Mouse (Mus musculus) adrenal gland, adult 8-10 months (tissue): ENCODE measurements around the gene Cxcl5. TPM values are rescaled to one million over a fixed set of nuclear protein-coding genes. Genes with fewer than 3 reads are reported as not detected.

Experiments used
- DNase-seq: peaks from one replicate; pipeline ENCODE4 v3.0.0; 2022
- total RNA-seq, 4 experiments: library from RNA; stranded (reverse); gene quantifications; 2 replicates each; pipeline ENCODE4 v1.2.4; 2022

Cxcl5 gene
- total RNA-seq = not detected

DNA sequence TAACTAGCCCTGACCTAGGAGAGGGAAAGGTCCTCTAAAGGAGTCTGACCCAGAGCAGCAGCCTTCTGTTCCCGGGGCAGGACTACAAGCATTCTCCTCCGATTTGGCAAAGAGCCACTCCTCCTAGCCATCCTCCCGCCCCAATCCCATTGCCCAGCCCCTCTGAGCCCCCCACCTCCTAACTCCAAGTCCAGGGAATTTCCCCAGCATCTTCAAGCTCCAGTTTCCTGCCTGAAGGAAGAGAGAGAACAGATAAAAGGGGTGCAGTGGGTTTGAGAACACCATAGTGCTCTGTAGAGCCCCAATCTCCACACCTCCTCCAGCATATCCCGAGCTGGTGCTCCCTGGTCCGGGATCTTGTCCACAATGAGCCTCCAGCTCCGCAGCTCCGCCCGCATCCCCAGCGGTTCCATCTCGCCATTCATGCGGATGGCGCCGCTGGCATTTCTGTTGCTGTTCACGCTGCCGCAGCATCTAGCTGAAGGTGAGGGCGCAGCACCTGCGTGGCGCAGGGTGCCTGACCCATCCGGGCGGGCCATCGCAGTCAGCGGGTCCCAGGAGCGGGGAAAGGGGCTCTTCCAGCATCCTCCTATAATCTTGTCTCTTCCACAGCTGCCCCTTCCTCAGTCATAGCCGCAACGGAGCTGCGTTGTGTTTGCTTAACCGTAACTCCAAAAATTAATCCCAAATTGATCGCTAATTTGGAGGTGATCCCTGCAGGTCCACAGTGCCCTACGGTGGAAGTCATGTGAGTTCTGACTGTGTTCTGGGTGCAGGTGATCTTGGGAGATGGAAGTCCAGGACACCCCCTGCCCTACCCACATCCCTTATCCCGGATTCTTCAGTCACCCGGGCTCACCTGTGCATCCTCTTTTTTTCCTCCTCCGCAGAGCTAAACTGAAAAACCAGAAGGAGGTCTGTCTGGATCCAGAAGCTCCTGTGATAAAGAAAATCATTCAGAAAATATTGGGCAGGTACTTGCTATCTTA, at the start of gene Cxcl5:
TSS of gene Cxcl5 (plus strand) at position 284 of the 989 bp plus-strand sequence.
- no peak for DNase-seq

DNA sequence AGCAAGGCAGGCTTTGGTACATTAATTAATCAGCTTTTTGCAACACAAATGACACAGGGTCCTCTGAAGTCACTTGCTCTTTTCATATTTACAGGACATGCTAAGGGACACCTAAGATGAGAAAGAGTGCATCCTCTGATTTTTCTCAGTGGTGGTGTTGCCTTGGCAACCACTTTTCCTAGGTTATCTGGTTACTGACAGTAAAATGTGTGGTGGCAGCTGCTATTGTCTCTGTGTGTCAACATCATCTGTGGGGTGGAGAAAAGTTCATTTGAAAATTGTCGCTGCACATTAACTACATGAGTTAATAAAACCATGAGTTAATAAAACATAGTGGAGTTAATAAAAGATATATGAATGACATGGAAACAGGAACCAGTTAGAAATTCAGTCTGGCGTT, 47.8 kb upstream of the Cxcl5 start:
- DNase-seq = no peak

GRCm38 (mm10) chr5:90717937-90718336, 41.2 kb upstream of the Cxcl5 start:
- DNase-seq = no peak

- no peak for DNase-seq
Observed at GRCm38 (mm10) chr5:90722656-90723055, 36.5 kb upstream of the Cxcl5 start.

GRCm38 (mm10) chr5:90728254-90728653, 30.9 kb upstream of the Cxcl5 start:
- DNase-seq = no peak

- DNase-seq = no peak
Observed at GRCm38 (mm10) chr5:90731480-90731879, 27.7 kb upstream of the Cxcl5 start.

DNA sequence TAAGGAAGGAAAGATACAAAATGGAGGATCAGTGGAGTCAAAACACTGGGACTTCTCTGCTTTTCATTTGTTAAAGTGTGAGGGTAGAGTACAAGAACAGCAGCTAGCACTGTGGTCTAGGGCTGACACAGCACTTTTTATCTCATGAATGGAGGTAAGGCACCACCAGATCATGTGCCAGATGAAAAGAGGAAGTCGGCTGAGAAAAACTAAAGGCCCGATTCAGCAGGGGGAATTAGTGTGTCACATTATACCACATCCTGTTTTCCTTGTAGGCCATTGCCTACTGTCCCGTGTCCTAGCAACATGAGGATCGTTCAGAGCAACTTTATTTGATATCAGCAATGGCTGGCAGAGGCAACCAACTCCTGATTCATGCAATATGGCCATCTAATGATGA, 17.1 kb upstream of the Cxcl5 start:
- DNase-seq = no peak

- no peak for DNase-seq
Observed at GRCm38 (mm10) chr5:90753934-90754333, 5.2 kb upstream of the Cxcl5 start.

DNA sequence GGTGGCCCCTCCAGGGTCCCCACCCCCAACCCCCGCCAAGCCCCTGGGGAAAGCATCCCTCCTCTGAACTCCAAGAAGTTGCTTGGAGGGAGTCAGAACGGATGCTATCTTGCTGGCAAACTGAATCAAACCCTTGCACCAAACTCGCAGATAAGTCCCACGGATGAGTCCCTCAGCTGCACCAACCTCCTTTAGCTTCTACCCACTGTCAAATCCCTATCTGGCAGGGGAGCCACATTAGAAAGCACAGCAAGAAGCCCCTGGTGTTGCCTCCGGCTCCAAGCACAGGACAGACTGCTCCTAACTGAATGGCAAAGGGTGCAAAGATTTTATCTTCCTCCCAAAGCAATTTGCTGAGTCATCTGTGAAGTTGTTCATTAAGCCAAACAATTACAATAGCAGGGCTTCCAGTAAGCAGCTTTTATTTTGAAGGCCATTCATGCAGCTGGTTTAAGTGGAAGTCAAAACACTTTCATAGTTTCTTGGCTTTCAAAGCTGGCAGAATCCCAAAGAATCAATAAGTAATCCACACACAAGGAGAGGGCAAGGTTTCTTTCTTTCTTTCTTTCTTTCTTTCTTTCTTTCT, 1.0 kb upstream of the Cxcl5 start:
- no peak for DNase-seq

- DNase-seq = no peak
Observed at GRCm38 (mm10) chr5:90760303-90760702, 1.1 kb downstream of the Cxcl5 start.

DNA sequence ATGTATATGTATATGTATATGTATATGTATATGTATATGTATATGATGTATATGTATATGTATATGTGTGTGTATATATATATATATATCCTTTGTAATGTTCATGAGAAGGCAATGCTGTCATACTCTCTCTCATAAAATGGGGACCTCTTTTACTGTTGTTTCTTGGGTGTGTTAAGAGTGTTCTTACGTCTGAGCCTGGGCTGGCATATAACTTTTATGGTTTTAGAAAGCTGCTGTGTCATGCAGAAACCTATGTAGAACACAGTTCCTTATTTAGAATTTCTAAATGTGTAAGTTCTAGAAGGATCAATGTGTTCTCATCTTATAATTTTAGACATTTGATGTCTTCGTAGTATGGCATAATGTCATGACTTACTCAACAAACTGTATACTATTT, 1.7 kb downstream of the Cxcl5 start:
- DNase-seq = no peak

GRCm38 (mm10) chr5:90761834-90762233, 2.7 kb downstream of the Cxcl5 start:
- DNase-seq = no peak

DNA sequence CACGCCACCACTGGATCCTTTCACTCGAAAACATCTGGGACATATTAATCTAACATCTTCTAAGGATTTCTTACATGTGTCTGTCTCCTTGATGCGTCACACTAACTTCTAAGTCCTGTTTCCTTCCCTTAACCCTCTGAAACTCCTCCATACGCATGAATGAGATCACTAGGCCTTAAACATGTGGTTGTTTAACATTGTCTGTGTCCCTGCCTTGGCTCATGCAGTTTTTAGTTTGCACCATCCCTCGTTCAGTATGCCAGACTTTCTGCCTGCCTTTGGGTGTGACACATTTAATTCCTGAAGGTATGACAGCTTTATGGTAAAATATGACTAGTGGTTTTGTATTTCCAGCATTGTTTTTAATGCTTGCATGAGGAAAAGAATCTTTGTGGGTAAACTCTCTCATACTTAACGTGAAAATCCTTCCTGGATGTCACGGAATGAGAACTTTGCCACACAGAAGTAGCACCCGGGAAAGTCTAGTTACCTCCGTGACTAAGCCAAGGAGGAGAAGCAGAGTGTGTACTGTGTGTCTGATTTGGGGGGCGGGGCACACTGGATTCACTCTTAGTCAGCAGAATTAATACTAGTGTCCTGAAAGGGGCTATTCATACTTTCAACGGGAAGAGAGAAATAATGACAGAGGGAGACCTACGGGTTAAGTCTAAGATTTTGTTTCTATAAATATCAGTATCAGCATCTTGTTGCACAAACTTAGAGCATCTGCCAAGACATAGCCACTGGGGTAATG, 4.9 kb downstream of the Cxcl5 start:
- no peak for DNase-seq

GRCm38 (mm10) chr5:90765821-90766606, 6.9 kb downstream of the Cxcl5 start:
- no peak for DNase-seq

DNA sequence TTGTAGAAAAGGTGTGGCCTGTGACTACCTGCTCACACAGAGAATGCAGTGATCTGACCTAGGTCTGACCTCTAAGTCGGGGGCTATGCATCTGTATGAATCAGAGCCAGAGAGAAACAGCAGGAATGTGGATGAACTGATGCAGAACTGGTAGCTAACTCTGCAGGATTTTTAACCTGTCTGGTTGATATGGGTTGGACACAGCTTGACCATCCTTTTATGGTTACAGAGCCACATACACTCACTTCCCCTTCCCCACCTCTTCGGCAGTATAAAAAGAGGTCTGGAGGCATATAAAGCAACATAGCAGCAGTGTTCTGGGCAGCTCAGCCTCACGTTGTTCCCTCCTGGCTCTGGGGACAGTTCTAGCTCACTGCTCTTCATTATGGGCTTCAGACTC, 9.1 kb downstream of the Cxcl5 start, which contains the start of gene Ppbp:
TSS of gene Ppbp (plus strand) at position 301 of the 400 bp plus-strand sequence.
- no peak for DNase-seq

DNA sequence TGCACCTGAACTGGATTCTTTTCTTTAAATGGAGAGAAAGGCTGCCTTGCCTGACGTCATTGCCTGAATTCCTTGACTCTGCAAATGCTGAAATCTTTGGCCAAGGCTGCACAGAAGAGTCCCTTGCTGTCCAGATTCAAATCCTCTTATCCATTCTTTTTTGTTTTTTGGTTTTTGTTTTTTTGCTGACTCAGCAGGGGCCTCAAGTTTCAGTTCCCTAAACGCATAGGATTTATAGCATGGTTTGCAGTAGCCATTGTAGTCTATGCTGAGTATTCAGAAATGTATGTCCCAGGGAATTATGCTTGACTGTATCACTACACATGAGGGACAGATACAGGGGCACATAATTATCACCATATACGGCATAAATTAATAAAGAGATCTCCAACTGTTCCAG, 12.2 kb downstream of the Cxcl5 start:
- no peak for DNase-seq

- DNase-seq = no peak
Observed at GRCm38 (mm10) chr5:90771880-90772653, 12.9 kb downstream of the Cxcl5 start, which contains the start of gene Pf4. TSS of gene Pf4 (plus strand) at chr5:90772435.

DNA sequence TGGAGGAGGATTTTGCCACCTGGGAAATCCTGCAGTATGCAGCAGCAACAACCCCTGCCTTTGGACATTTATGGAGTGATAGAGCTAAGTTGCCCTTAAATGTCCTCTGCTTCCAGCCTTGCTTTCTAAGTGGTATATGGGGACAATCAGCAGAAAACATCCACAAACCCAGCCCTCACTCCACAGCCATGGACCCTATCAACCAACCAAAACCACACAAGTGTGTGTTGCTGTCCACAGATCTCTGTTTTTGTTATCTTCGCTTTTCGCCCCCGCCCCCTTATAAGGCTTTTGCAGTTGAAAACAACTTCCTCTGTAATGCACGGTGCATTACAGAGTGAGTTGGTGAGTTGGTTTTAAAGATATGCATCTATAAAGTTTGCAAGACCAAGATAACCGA, 16.4 kb downstream of the Cxcl5 start:
- DNase-seq = no peak

GRCm38 (mm10) chr5:90777621-90778020, 18.5 kb downstream of the Cxcl5 start:
- no peak for DNase-seq

- no peak for DNase-seq
Observed at GRCm38 (mm10) chr5:90778856-90779255, 19.7 kb downstream of the Cxcl5 start.

DNA sequence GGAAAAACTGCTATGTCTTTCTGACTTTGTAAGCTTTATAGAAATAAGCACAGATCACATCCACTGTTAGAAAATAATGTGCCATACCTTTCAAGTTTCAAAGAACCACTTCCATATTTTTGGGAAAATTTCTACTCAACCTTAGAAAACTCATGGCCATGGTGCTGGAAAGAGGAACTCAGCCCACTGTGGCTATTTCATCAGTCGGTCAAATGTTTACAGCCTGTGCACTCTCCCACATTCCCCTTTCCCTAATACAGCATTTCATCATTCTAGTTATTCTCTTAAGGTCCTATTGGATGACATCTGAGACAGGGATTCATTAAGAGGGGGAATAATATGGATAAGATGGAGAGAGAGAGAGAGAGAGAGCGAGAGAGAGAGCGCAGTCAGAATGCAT, 24.5 kb downstream of the Cxcl5 start:
- DNase-seq = no peak
